Mouse (Mus musculus) spleen, adult 2 months (tissue): ENCODE results near the gene Cela2a.

ENCODE experiments used
- CTCF ChIP-seq: fragments of 200-500 bp; IDR thresholded peaks from 2 replicates; pipeline ENCODE4 v1.5.1; 2011; ENCODE audit warnings: mild to moderate bottlenecking, inconsistent platforms; ENCODE audit not compliant: insufficient read depth, insufficient read length, insufficient replicate concordance; ENCODE audit errors: extremely low read depth
- POLR2A ChIP-seq: fragments of 200-500 bp; IDR thresholded peaks from 2 replicates; pipeline ENCODE4 v1.6.1; 2011; ENCODE audit warnings: low read depth, low read length, inconsistent platforms

GRCm38 (mm10) chr4:141804105-141804504 lies 21.9 kb downstream of the Cela2a start:
- TF ChIP-seq CTCF (no peak), POLR2A (no peak)
